Mouse (Mus musculus): ENCODE measurements around the gene Btg4.

Btg4 gene

GRCm38 (mm10) chr9:51060601-51061000 lies at the start of gene Btg4:
TSS of gene Btg4 (plus strand) at chr9:51060901.
- Histone ChIP-seq H3K27me3 (ENCODE audit: control insufficient read depth, insufficient read depth, low read length, poor library complexity, severe bottlenecking) (no peaks in the 10 kb centered on the region), H3K36me3 (ENCODE audit: control insufficient read depth, insufficient read depth, low read length, poor library complexity, severe bottlenecking) (no peaks in the 10 kb centered on the region)
- DNase-seq (ENCODE audit: low read depth, low spot score): no peak

GRCm38 (mm10) chr9:51013644-51014043 lies 47.1 kb upstream of the Btg4 start:
- Histone ChIP-seq H3K27me3 (ENCODE audit: control insufficient read depth, insufficient read depth, low read length, poor library complexity, severe bottlenecking) (no peaks in the 10 kb centered on the region), H3K36me3 (ENCODE audit: control insufficient read depth, insufficient read depth, low read length, poor library complexity, severe bottlenecking) (no peaks in the 10 kb centered on the region)
- no peak for DNase-seq (ENCODE audit: low read depth, low spot score)

DNA sequence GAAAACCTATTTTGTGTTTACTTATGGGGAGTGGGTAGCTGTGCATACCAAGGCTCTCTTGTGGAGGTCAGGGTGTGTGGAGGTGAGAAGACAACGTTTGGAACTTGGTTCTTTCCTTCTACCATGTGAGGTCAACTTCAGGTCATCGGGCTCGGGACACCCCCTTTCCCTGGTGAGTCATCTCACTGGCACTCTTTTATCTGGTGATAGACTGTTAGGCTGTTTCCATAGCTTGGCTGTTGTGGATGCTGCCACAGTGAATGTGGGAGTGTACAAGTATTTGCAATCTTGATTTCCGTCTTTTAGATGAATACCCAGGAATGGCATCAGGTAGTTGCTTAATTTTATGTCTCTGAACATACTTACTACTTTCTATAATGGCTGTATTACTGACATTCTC lies 45.0 kb upstream of the Btg4 start:
- no peak for DNase-seq (ENCODE audit: low read depth, low spot score)
- H3K27me3 ChIP-seq (ENCODE audit: control insufficient read depth, insufficient read depth, low read length, poor library complexity, severe bottlenecking): no peaks in the 10 kb centered on the region
- no peaks in the 10 kb centered on the region for H3K36me3 ChIP-seq (ENCODE audit: control insufficient read depth, insufficient read depth, low read length, poor library complexity, severe bottlenecking)

DNA sequence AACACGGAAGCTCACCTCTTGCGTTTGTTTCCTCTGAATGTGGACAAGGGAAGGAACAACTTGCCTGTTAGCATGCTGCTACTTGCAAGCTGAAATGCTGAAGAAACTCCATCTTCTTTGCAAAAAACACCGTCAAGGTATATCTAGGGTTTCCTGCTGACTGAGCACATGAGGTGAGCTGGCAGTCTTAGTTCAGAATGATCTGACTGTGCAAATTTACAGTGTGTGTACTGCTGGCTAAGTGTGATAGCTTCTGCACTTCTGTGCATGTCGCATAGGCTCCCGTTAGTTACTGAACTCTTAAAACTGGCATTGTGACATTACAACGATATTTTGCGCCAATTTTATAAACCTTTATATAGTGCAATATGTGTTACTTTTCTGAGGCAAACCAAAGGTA lies 41.0 kb upstream of the Btg4 start:
- DNase-seq (ENCODE audit: low read depth, low spot score): no peak
- no peaks in the 10 kb centered on the region for H3K36me3 ChIP-seq (ENCODE audit: control insufficient read depth, insufficient read depth, low read length, poor library complexity, severe bottlenecking)
- no peaks in the 10 kb centered on the region for H3K27me3 ChIP-seq (ENCODE audit: control insufficient read depth, insufficient read depth, low read length, poor library complexity, severe bottlenecking)

- peaks cover 2% of the 10 kb centered on the region; the same call in 1 of the 2 replicates for H3K27me3 ChIP-seq (ENCODE audit: control insufficient read depth, insufficient read depth, low read length, poor library complexity, severe bottlenecking)
- DNase-seq (ENCODE audit: low read depth, low spot score): no peak
- no peaks in the 10 kb centered on the region for H3K36me3 ChIP-seq (ENCODE audit: control insufficient read depth, insufficient read depth, low read length, poor library complexity, severe bottlenecking)
These were observed 40.4 kb upstream of the Btg4 start for GRCm38 (mm10) chr9:51020351-51020750.

DNA sequence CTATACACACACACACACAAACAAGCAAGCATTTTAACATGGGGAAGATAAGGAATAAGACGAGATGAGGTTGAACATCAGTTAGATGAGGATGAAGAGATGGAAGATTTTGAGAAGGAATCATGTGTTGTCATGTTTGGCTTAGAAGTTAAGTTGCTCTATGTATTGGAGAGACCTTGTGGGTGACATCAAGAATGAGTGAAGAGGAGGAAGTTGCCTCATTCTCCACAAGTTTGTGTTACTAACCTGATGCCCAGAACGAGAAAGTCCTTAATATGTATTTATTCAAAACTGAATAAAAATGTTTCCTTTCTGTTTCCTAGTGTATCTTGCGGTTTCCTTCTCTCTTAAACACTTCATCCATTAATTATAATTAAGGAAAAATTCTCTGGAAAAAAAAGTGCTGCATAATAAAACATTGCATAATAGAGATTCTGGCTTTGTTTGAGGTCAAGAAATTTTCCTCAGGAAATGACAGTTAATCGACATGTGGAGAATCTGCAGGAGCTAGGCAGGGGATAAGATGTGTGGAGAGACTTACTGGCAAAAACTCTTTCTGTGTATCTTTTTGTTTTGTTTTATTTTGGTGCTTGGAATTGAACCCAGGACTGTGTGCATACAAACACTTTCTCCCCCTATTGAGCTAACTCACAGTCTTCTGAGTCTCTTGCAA lies 39.4 kb upstream of the Btg4 start:
- DNase-seq (ENCODE audit: low read depth, low spot score): no peak
- Histone ChIP-seq H3K36me3 (ENCODE audit: control insufficient read depth, insufficient read depth, low read length, poor library complexity, severe bottlenecking) (no peaks in the 10 kb centered on the region), H3K27me3 (ENCODE audit: control insufficient read depth, insufficient read depth, low read length, poor library complexity, severe bottlenecking) (peaks cover 2% of the 10 kb centered on the region; the same call in 1 of the 2 replicates)

GRCm38 (mm10) chr9:51026952-51027351 lies 33.7 kb upstream of the Btg4 start:
- peaks cover 2% of the 10 kb centered on the region; the same call in 1 of the 2 replicates for H3K27me3 ChIP-seq (ENCODE audit: control insufficient read depth, insufficient read depth, low read length, poor library complexity, severe bottlenecking)
- H3K36me3 ChIP-seq (ENCODE audit: control insufficient read depth, insufficient read depth, low read length, poor library complexity, severe bottlenecking): no peaks in the 10 kb centered on the region
- no peak for DNase-seq (ENCODE audit: low read depth, low spot score)

GRCm38 (mm10) chr9:51030147-51030546 lies 30.6 kb upstream of the Btg4 start:
- no peaks in the 10 kb centered on the region for H3K27me3 ChIP-seq (ENCODE audit: control insufficient read depth, insufficient read depth, low read length, poor library complexity, severe bottlenecking)
- DNase-seq (ENCODE audit: low read depth, low spot score): peak; percentile 84
- H3K36me3 ChIP-seq (ENCODE audit: control insufficient read depth, insufficient read depth, low read length, poor library complexity, severe bottlenecking): no peaks in the 10 kb centered on the region

DNA sequence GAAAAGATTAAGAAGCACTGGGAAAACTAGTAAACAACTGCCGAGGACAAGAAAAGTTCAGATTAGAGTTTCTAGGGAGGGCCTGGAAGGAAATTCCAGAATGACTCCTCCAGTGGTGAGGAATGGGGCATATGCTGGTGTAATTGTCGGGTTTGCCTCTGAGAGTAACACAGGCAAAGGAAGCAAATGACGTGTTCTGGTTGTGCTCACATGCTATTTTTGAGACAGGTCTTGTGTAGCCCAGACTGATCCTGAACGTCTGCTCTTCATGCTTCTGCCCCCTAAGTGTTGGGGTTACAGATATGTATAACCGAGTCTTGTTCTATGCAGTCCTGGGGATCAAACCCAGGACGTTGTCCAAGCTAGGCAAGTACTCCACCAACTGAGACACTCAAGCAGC lies 29.1 kb upstream of the Btg4 start:
- no peaks in the 10 kb centered on the region for H3K36me3 ChIP-seq (ENCODE audit: control insufficient read depth, insufficient read depth, low read length, poor library complexity, severe bottlenecking)

DNA sequence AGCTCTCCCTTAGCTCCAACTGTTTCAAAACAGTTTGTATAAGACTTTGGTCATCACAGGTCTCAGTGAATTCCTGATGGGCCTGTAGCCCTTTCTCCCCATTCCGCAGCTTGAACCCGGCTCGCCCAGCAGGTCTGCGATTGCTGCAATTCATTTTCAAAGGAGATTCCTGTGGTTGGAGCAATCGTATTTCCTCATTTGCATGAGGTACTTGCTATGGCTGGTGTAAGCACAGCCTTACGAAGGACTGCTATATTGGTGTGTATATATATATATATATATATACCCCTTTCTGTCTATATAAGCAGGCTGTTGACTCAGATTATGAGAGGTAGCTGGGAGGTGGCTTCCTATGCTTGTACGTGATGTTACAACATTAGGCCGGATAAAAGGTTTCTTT lies 28.4 kb upstream of the Btg4 start:
- Histone ChIP-seq H3K36me3 (ENCODE audit: control insufficient read depth, insufficient read depth, low read length, poor library complexity, severe bottlenecking) (no peaks in the 10 kb centered on the region), H3K27me3 (ENCODE audit: control insufficient read depth, insufficient read depth, low read length, poor library complexity, severe bottlenecking) (no peaks in the 10 kb centered on the region)
- no peak for DNase-seq (ENCODE audit: low read depth, low spot score)

More for the DNA sequence above, 29.1 kb upstream of the Btg4 start:
- DNase-seq (ENCODE audit: low read depth, low spot score): no peak
- no peaks in the 10 kb centered on the region for H3K27me3 ChIP-seq (ENCODE audit: control insufficient read depth, insufficient read depth, low read length, poor library complexity, severe bottlenecking)

DNA sequence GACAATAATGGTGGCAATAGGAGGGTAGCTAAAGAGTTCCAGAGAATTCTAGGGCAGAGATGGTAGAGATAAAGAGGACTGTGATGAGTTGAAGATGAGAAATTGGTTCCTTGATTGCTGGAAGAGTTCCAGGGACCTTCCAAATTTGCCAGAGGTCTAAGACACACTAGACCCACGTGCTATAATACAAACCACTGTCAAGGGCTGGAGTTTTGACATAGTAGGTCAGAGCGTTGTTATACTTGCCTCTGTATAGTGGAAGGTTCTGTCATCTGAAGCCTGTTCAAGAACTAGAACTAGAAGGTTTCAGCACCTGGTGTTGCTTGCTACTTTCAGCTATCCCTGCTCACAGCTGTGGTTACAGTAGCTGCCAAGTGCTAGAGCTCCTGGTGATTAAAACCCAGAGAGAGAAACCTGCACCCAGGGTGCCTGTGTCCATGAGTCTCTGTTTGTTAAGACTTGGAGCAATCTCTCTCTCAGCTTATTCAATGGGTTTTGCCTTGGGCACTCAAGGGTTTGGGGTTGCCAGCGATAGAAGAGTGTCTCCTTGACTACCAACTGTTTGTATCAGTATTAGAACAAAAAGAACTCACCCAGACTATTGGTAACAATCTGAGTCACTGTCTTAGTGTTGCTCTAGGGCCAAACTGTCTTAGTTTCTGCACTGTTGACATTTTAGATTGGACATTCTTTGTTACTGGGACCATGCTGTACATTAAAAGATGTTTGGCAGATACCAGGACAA lies 27.7 kb upstream of the Btg4 start:
- H3K36me3 ChIP-seq (ENCODE audit: control insufficient read depth, insufficient read depth, low read length, poor library complexity, severe bottlenecking): no peaks in the 10 kb centered on the region
- DNase-seq (ENCODE audit: low read depth, low spot score): no peak
- H3K27me3 ChIP-seq (ENCODE audit: control insufficient read depth, insufficient read depth, low read length, poor library complexity, severe bottlenecking): no peaks in the 10 kb centered on the region

DNA sequence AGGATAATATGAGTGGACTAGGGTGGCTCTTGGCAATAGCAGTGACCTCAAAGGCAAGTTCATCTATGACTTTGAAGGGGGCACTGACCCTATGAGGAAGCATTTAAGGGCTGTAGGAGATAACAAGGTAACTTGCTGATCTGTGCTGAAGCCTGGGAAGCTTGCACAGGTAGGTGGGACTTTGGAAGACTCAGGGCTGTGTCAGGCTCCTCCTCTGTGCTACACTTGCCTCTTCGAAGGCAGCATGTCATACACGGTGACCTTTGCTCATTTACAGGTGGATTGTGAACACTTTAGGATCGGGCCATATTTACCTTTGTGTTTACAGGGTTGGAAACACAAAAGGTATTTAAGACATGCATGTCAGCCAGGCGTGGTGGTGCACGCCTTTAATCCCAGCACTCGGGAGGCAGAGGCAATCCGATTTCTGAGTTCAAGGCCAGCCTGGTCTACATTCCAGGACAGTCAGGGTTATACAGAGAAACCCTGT lies 19.2 kb upstream of the Btg4 start:
- H3K36me3 ChIP-seq (ENCODE audit: control insufficient read depth, insufficient read depth, low read length, poor library complexity, severe bottlenecking): no peaks in the 10 kb centered on the region
- no peaks in the 10 kb centered on the region; the same call in 1 of the 2 replicates for H3K27me3 ChIP-seq (ENCODE audit: control insufficient read depth, insufficient read depth, low read length, poor library complexity, severe bottlenecking)
- DNase-seq (ENCODE audit: low read depth, low spot score): no peak

DNA sequence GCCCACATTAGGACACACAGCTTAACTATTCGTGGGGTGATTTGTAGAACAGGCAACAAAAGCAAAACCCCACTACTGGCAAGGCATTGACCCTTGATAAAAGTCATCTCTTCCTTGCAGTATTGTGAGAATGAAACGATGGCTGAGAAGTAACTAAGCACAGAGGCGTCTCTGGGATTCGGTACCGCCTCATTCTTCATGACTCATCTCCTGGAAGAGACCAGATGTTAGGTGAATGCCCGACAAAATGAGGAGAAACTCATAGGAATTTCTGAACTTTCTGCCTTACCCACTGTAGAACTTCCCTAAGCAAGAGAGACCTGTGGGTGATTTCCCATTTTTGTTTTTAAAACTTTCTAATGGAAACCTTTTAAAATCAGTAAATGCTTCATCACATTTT lies 18.6 kb upstream of the Btg4 start:
- DNase-seq (ENCODE audit: low read depth, low spot score): no peak
- Histone ChIP-seq H3K36me3 (ENCODE audit: control insufficient read depth, insufficient read depth, low read length, poor library complexity, severe bottlenecking) (no peaks in the 10 kb centered on the region), H3K27me3 (ENCODE audit: control insufficient read depth, insufficient read depth, low read length, poor library complexity, severe bottlenecking) (no peaks in the 10 kb centered on the region; the same call in 1 of the 2 replicates)

- Histone ChIP-seq H3K27me3 (ENCODE audit: control insufficient read depth, insufficient read depth, low read length, poor library complexity, severe bottlenecking) (no peaks in the 10 kb centered on the region), H3K36me3 (ENCODE audit: control insufficient read depth, insufficient read depth, low read length, poor library complexity, severe bottlenecking) (no peaks in the 10 kb centered on the region)
- DNase-seq (ENCODE audit: low read depth, low spot score): peak; percentile 70
These were observed 8.5 kb upstream of the Btg4 start for GRCm38 (mm10) chr9:51052180-51052579.

Data from splenic B cell, adult 2 months (primary cell).